Mouse (Mus musculus): ENCODE measurements around the gene Gm11634.
"Not testable (repeated sequence)": the region's sequence is repeated elsewhere in the genome, so short reads cannot be mapped to it uniquely, and the experiment has no call there.

Gene Gm11634
- long read RNA-seq, experiment 1 = 0 reads
- long read RNA-seq, experiment 2 = 0 reads

- intact Hi-C loops (cut with DNase I) = no loop called here
Measured at GRCm38 (mm10) chr11:101599156-101599555, at the start of gene Gm11634. Gene Gm11634 (minus strand): TSS chr11:101599256.

GRCm38 (mm10) chr11:101647093-101647492 lies 48.0 kb upstream of the Gm11634 start:
- intact Hi-C loops (cut with DNase I) = not testable (repeated sequence)

GRCm38 (mm10) chr11:101646283-101646794 lies 47.3 kb upstream of the Gm11634 start:
- intact Hi-C loops (cut with DNase I) = not testable (repeated sequence)

GRCm38 (mm10) chr11:101645411-101646282 lies 46.6 kb upstream of the Gm11634 start:
- intact Hi-C loops (cut with DNase I) = not testable (repeated sequence)

GRCm38 (mm10) chr11:101645043-101645410 lies 46.0 kb upstream of the Gm11634 start:
- intact Hi-C loops (cut with DNase I) = not testable (repeated sequence)

GRCm38 (mm10) chr11:101644591-101644990 lies 45.5 kb upstream of the Gm11634 start:
- intact Hi-C loops (cut with DNase I) = no loop called here

- intact Hi-C loops (cut with DNase I) = no loop called here
Measured at GRCm38 (mm10) chr11:101642931-101643330, 43.9 kb upstream of the Gm11634 start.

- intact Hi-C loops (cut with DNase I) = not testable (repeated sequence)
Measured at GRCm38 (mm10) chr11:101641710-101642642, 42.9 kb upstream of the Gm11634 start.

GRCm38 (mm10) chr11:101640857-101641709 lies 42.0 kb upstream of the Gm11634 start:
- intact Hi-C loops (cut with DNase I) = not testable (repeated sequence)

GRCm38 (mm10) chr11:101639761-101640160 lies 40.7 kb upstream of the Gm11634 start:
- intact Hi-C loops (cut with DNase I) = no loop called here

- intact Hi-C loops (cut with DNase I) = no loop called here
Measured at GRCm38 (mm10) chr11:101635660-101636059, 36.6 kb upstream of the Gm11634 start.

- intact Hi-C loops (cut with DNase I) = not testable (repeated sequence)
Measured at GRCm38 (mm10) chr11:101628733-101629417, 29.8 kb upstream of the Gm11634 start.

GRCm38 (mm10) chr11:101627857-101628559 lies 29.0 kb upstream of the Gm11634 start:
- intact Hi-C loops (cut with DNase I) = no loop called here

- intact Hi-C loops (cut with DNase I) = no loop called here
Measured at GRCm38 (mm10) chr11:101626995-101627856, 28.2 kb upstream of the Gm11634 start, which contains the start of gene Rdm1. Gene Rdm1 (plus strand): TSS chr11:101627195.

GRCm38 (mm10) chr11:101626649-101626994 lies 27.6 kb upstream of the Gm11634 start:
- intact Hi-C loops (cut with DNase I) = no loop called here

GRCm38 (mm10) chr11:101620022-101620655 lies 21.1 kb upstream of the Gm11634 start:
- intact Hi-C loops (cut with DNase I) = not testable (repeated sequence)

GRCm38 (mm10) chr11:101618596-101618995 lies 19.5 kb upstream of the Gm11634 start:
- intact Hi-C loops (cut with DNase I) = no loop called here

GRCm38 (mm10) chr11:101617849-101618248 lies 18.8 kb upstream of the Gm11634 start:
- intact Hi-C loops (cut with DNase I) = no loop called here

Measured in adrenal gland (tissue).